Mouse (Mus musculus) stomach, postnatal 0 days (tissue): ENCODE measurements around the gene Grn.

ENCODE experiments used
- CTCF ChIP-seq: IDR thresholded peaks from 2 replicates; pipeline ENCODE4 v1.5.1; 2016; ENCODE audit warnings: antibody characterized with exemption, low read depth, mild to moderate bottlenecking, moderate library complexity
- EP300 ChIP-seq: optimal IDR thresholded peaks from 2 replicates; pipeline ENCODE3; 2016; ENCODE audit warnings: antibody characterized with exemption

DNA sequence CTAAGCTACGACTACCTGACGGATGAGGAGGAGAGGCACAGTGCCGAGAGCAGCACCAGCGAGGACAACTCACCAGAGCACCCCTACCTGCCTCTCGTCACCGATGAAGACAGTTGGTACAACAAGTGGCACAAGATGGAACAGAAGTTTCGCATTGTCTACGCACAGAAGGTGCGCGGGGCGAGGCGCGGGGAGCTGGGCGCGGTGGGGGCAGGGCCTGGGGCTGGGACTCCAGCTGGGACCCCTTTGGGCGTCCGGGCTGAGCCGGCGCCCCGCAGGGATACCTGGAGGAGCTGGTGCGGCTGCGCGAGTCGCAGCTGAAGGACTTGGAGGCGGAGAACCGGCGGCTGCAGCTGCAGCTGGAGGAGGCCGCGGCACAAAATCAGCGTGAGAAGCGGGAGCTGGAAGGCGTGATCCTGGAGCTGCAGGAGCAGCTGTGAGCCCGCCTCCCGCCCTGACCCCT, 30.5 kb upstream of the Grn start:
- TF ChIP-seq CTCF = no peak
- no peak for TF ChIP-seq EP300
